ENCODE assay signal across 15 mouse cellular contexts in the genomic region with DNA sequence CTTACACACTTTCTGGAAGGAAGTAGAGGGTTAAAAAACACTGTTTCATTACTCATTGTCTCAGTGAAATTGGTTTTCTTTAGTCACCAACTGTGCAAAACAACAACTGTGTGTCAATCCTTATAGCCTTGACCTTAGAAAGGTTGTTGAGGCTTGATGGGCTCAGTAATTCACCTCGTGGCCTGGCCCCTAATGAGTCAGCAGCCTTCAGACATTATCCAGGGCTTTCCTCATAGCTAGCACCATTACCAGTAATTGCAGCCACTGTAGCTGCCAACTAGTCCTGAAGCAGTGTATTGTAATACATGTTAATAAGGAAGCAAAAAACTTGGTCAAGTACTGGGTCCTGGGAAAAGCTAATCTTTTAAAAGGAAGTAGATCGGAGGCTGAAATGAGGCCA. TPM values are rescaled to one million over a fixed set of nuclear protein-coding genes. Genes with fewer than 3 reads are reported as not detected.
DNase-seq lines count a peak whose midpoint lies in the region; ATAC-seq lines count a peak whose summit lies in the region.
"Had no signal": no experiment of that assay in that cellular context is flagged by ENCODE, and none has a peak within 500 bp of the region (broad histone marks: within the 10 kb centered on the region; RNA-seq: fewer than 3 reads in every experiment).

No protein-coding gene starts in this region.

- peak; percentile 41; the same call in 1 of the 2 replicates for ATAC-seq in frontal cortex, adult (ENCODE audit: low TSS enrichment)

- DNase-seq in frontal cortex, adult 2 months (ENCODE audit: extremely low spot score in 1 of 2, low spot score in 1 of 2): no peak
- DNase-seq in 3T3-L1 (ENCODE audit: low read depth, low spot score): peak; percentile 35
- DNase-seq in Muller cell, postnatal 12 days (ENCODE audit: inconsistent ontology term): peak; percentile 35
- DNase-seq in adrenal gland, postnatal 14 days: peak; percentile 56
- no peak for DNase-seq in natural killer cell, adult 2 months (ENCODE audit: low spot score in 2 of 2)
- DNase-seq in cerebellum, postnatal 36 days: no peak
- DNase-seq in thymus, adult 18-20 months: no peak
- DNase-seq: cerebellum, adult 2 months; gastrocnemius, postnatal 10 days; heart, adult 2 months; lung, adult 2 months; lung, postnatal 4 days; right cerebral cortex, postnatal 14 days; thymus, postnatal 36 days had no signal

RNA-seq across cellular contexts. Expression of a gene that starts 48.6 kb away (rescaled TPM):
- polyA plus RNA-seq in frontal cortex, adult 2 months (2012; rRNA removed): 15.5 and 17.0 TPM in 2 replicates
- 44.5 and 47.1 TPM in 2 replicates for total RNA-seq in adrenal gland, postnatal 14 days (2021)

Comparison
In these comparisons a context has a peak if more than half of its experiments do, and no peak if none do; other contexts are left out.
1. DNase-seq: peak in 3T3-L1 (single experiment), Muller cell, postnatal 12 days (single experiment) and adrenal gland, postnatal 14 days (single experiment); none in frontal cortex, adult 2 months (0 of 2), natural killer cell, adult 2 months (0 of 2), cerebellum, postnatal 36 days (0 of 2) and thymus, adult 18-20 months (0 of 2).